Mouse (Mus musculus): ENCODE results near the gene Tbr1. TPM values are rescaled to one million over a fixed set of nuclear protein-coding genes. Genes with fewer than 3 reads are reported as not detected.

Tbr1 gene
- polyA plus RNA-seq (2014; fragmentation: Illumina TruSeq; extraction: RNeasy Lipid Tissue Mini Kit (QIAGEN cat#74804); ENCODE audit: low read depth, low replicate concordance) = not detected

GRCm38 (mm10) chr2:61802656-61803251, at the start of gene Tbr1:
TSS of gene Tbr1 (plus strand) at chr2:61802930.

Other genes starting within 250 kb of the Tbr1 start
- gene Tank, start 224.3 kb upstream of the Tbr1 start, polyA plus RNA-seq (2014; fragmentation: Illumina TruSeq; extraction: RNeasy Lipid Tissue Mini Kit (QIAGEN cat#74804); ENCODE audit: low read depth, low replicate concordance) = 182 TPM
- gene Psmd14, start 91.2 kb upstream of the Tbr1 start, polyA plus RNA-seq (2014; fragmentation: Illumina TruSeq; extraction: RNeasy Lipid Tissue Mini Kit (QIAGEN cat#74804); ENCODE audit: low read depth, low replicate concordance) = 348 TPM
- 0.60 TPM for gene Slc4a10, start 243.5 kb downstream of the Tbr1 start, polyA plus RNA-seq (2014; fragmentation: Illumina TruSeq; extraction: RNeasy Lipid Tissue Mini Kit (QIAGEN cat#74804); ENCODE audit: low read depth, low replicate concordance)